Mouse (Mus musculus): ENCODE data around the gene Ephx4. TPM values are rescaled to one million over a fixed set of nuclear protein-coding genes. Genes with fewer than 3 reads are reported as not detected.
"Not testable (repeated sequence)": the region's sequence is repeated elsewhere in the genome, so short reads cannot be mapped to it uniquely, and the experiment has no call there.

Gene Ephx4
- total RNA-seq (2014; fragmentation: Nextera tagmentation): not detected in 2 replicates
- total RNA-seq (2017): not detected in 2 replicates

DNA sequence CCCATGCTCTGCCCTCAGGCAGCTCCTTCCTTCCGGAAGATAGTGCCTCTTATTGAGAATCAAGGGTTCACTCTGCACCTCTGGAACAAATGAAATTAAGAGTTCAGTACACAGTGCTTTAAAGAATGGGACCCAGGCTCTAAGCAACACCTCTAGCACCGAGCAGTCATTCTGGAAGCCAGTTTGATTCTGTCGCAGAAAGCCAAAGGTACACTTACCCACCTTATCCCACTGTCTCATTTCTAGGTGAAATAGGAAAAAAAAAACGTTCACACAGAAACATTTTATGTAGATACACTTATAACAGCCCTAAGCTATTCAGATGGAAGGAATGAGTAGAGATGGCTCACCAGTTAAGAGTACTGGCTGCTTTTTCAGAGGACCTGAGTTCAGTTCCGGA lies at the start of gene Ephx4:
Gene Ephx4 (plus strand): TSS at position 301 of the 400 bp plus-strand sequence.
- no peak for ATAC-seq (replicated peaks; ENCODE audit: low FRiP score, low TSS enrichment, poor library complexity, severe bottlenecking)

DNA sequence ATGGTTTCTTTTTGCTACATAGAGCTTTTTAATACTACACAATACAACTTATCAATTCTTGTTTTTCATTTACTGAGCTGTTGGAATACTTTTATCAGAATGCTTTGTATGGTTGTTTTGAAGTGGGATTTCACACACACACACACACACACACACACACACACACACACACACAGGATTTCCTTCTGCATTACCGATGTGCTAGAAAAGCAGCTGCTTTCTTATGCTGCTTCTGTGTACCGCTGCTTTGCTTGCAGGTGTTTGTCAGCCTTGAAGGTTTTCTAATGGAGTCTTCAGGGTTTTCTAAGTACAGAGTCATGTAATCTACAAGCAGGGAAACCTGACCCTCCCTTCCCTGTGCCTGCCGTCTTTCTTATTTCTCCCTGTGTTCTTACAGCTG lies 48.6 kb upstream of the Ephx4 start:
- ATAC-seq (replicated peaks; ENCODE audit: low FRiP score, low TSS enrichment, poor library complexity, severe bottlenecking): no peak

DNA sequence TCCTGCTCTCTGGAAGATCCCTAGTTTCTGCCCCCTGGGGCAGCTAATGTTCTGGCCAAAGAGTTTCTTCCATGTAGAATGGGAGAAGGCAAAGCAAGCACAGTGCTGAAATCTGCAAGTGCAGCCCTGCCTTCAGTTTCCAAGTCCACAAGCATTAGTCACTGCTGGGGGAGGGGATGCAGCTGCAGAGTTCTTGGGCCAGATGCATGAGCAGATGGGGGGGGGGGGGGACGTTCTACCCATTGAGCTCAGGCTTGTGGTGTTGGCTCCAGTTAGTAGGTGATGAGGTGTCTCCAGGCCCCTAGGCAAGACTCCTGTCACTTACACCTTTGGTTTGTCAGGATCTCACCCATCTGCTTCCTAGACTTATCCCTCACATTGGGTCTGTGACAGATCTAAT lies 46.7 kb upstream of the Ephx4 start:
- ATAC-seq (replicated peaks; ENCODE audit: low FRiP score, low TSS enrichment, poor library complexity, severe bottlenecking): no peak

DNA sequence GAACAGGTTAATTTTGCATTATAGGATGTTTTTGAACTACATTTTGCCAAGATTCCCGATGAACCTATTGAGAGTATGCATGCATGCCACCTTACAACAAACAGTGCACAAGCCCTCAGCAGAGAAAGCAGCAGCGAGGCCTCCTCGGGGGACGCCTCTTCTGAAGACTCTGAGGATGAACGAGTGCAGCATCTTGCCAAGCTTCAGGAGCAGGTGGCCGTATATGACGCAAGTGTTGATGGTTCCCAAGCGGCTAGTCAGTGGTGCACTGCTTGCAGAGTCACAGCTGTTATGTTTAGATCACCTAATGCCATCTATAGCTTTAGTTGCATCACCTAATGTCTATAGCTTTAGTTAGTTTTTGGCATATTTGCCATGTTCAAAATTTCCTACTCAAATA lies 44.8 kb upstream of the Ephx4 start:
- ATAC-seq (replicated peaks; ENCODE audit: low FRiP score, low TSS enrichment, poor library complexity, severe bottlenecking): no peak

DNA sequence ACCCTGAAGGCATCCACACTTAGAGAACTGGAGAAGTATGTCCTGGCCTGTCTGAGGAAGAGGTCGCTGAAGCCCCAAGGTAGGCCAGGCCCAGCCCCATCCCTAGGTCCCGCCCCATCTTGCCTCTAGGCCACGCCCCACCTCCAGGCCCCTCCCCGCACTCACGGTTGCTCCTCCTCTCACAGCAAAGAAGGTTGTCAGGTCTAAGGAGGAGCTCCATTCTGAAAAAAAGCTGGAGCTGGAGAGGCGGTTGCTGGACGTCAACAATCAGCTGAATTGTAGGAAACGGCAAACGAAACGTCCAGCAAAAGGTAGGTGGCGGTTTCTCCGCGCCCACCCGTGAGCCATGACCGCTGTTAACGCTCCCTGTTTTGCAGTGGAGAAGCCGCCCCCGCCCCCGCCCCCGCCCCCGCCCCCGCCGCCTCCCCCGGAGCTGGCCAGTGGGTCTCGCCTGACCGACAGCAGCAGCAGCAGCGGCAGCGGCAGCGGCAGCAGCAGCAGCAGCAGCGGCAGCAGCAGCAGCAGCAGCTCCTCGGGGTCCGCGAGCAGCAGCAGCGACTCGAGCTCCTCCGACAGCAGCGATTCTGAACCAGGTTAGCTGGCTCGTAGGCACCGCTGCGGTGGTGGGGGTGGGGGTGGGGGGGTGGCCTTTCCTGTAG lies 43.0 kb upstream of the Ephx4 start:
- peak; percentile 100 for ATAC-seq (replicated peaks; ENCODE audit: low FRiP score, low TSS enrichment, poor library complexity, severe bottlenecking)

DNA sequence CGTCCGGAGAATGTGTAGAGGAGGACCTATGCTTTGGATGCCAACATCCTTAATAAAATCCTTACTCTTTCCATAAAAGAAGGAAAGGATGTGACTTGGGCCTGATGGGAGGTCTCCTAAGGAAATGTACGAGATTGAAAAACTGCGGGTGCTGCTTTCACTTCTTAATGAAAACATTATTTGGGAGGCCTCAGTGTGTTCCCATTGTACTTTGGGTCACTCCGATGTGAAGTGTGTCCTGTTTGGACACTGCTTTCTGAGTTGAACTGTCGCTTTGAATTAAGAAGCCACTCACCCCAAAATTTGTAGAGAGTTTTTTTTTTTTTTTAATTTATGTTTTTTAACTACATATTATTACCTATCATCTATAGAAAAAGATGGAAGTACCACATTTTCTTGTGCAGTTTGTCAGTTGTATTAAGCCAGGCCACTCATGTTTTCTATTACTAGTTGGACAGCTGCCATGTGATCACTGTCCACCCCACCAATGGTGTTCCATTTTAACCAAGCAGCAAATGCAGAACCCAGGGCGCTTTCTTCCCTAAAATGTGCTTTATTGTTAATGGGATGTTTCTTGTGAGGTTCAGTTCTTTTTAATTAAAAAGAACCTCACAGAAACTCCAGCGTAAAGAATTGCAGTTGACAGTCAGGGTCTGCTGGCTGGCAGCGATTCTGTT lies 42.3 kb upstream of the Ephx4 start:
- ATAC-seq (replicated peaks; ENCODE audit: low FRiP score, low TSS enrichment, poor library complexity, severe bottlenecking): no peak

DNA sequence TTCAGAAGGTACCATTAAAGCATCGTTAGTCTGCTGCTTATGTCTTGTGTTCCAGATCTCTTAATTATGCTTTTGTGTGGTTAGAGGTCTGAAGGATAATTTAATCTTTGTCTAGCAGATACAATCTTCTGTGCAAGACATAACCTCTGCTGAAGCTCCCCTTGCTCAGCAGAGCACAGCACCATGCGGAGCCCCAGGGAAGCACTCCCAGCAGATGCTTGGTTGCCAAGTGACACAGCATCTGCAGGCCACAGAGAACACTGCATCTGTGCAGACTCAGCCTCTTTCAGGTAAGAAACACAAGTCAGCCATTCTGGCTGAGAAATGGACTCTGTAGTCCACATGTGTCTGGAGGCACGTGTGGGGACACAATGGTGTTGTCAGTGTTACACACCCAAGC lies 32.5 kb upstream of the Ephx4 start:
- no peak for ATAC-seq (replicated peaks; ENCODE audit: low FRiP score, low TSS enrichment, poor library complexity, severe bottlenecking)

DNA sequence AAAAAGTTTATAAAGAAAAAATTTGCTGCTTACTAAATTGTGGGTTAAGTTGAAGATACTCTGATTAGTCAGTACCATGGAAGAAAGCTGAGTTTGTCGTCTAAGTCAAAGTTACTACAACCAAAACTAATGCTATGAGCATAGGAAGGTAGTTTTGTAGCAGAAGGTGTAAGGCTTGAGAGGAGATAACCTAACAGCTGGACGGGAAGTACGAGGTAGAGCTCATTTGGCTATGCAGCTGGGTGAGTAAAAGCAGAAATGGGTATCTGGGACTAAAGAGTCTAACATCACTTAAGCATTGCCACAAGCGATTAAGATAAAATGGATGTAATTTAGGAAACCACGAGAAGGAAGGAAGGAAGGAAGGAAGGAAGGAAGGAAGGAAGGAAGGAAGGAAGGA lies 31.2 kb upstream of the Ephx4 start:
- no peak for ATAC-seq (replicated peaks; ENCODE audit: low FRiP score, low TSS enrichment, poor library complexity, severe bottlenecking)

DNA sequence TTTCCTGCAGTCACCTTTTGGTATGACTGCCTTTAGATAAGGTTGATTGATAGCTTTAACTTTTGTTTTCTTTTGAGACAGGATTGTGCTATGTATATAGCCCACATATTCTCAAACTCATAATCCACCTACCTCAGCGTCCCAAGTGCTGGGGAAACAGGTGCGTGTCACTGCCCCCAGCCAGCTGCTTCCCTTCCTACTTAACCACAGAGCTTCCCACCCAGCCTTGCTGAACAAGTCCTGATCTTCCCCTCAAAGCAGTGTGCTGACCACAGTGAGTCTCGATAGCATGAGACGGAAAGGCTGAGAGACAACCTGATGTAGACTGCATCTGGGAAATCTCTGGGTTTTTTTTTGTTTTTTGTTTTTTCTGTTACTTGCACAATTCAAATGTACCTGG lies 29.3 kb upstream of the Ephx4 start:
- ATAC-seq (replicated peaks; ENCODE audit: low FRiP score, low TSS enrichment, poor library complexity, severe bottlenecking): 0 out of 2 replicates have a peak, but pooled peaks have one; percentile 52

DNA sequence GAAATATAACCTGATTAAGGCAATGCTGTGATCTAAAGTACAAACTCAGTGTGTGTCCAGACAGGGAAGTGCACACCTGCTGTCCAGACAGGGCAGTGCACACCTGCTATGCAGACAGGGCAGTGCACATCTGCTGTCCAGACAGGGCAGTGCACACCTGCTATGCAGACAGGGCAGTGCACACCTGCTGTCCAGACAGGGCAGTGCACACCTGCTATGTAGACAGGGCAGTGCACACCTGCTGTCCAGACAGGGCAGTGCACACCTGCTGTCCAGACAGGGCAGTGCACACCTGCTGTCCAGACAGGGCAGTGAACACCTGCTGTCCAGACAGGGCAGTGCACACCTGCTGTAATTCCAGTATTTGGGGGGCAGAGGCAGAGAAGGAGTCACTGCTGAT lies 16.1 kb upstream of the Ephx4 start:
- not testable (repeated sequence) for ATAC-seq (replicated peaks; ENCODE audit: low FRiP score, low TSS enrichment, poor library complexity, severe bottlenecking)

DNA sequence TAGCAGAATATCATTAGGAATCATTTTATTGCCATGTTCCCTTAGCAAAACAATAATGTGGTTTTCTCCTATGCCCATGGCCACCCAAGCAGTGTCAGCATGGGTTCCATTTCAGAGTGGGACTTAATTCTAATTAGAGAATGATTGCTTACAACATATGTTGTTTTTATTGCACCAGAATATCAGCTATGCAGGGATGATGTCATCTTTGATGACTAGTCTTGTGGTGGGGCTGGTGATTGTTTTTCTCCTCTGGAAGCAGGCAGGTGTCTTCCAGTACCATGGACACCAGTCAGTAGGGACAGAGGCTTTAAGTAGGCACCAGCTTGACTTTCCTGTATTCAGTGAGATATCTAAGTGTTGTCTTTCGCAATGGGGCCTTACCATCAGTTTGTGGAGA lies 14.7 kb upstream of the Ephx4 start:
- ATAC-seq (replicated peaks; ENCODE audit: low FRiP score, low TSS enrichment, poor library complexity, severe bottlenecking): no peak

DNA sequence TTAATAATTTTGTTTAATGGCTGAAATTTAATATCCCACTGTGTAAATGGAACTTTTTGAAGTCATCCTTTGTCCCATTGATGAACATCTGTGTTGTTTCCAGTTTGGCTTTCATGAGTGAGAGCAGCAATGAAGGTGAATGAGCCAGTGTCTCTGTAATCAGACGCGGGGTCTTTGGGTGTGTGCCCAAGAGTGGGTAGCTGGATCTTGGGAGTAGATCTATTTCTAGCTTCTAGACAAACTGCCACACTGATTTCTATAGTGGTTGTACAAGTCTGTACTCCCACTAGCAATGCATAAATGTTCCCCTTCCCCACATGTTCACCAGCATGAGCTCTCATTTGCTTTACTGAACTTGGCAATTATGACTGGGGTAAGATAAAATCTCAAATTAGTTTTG lies 13.2 kb upstream of the Ephx4 start:
- no peak for ATAC-seq (replicated peaks; ENCODE audit: low FRiP score, low TSS enrichment, poor library complexity, severe bottlenecking)

DNA sequence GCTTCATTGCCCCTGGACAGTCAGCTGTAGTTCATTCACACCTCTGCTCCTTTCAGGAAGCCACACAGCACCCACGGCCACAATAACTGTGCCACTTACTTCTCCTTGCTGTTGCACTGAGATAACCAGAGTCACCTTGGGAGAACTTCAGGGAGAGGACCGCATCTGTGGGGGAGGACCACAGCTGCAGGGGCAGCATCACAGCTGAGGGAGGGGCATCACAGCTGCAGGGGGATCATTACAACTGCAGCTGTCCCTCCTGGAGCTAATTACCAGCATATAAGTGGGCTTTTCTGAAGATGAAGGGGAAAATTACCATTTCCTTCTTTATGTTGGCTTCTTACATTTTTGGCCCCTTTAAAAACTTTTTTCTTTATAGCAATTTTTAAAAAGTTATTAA lies 8.1 kb upstream of the Ephx4 start:
- ATAC-seq (replicated peaks; ENCODE audit: low FRiP score, low TSS enrichment, poor library complexity, severe bottlenecking): no peak

DNA sequence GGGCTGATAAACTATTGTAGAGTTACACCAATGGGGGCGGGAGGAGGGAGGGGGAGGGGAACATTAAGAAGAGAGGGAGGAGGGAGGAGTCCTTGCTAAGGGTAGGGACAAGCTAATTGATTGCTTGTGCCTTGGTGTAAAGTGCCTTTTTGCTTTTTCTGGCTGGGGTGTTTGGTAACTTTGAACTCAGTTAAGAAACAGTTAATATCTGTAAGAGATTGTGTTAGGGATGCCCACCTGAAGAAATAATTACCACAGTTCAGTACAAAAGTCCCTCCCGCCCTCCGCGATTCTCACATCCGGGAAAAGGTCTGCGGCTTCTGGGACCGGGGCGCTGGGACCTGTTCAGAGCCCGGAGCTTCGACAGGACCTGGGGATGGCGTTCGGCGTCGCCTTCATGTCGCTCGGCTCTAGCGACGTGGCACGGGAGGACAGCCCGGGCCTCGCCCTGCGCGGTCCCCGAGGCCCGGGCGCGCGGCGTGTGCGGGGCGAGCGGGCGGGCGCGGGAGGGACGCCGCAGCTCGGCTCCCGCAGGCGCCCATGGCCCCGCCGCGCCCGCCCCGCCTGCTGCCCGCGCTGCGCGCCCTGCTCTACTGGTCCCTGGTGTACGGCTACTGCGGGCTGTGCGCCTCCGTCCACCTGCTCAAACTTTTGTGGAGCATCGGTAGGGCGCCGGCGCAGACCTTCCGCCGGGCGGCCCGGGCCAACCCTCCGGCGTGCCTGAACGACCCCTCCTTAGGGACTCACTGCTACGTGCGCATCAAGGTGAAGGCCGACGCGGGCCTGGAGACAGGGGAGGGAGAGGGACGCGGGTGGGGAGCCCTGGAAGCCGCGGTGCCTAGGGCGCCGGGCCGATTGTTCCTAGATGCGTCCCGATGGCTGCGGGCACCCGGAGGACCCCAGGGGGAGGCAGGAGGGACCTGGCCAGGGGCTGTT lies 743 bp downstream of the Ephx4 start:
- no peak for ATAC-seq (replicated peaks; ENCODE audit: low FRiP score, low TSS enrichment, poor library complexity, severe bottlenecking)

DNA sequence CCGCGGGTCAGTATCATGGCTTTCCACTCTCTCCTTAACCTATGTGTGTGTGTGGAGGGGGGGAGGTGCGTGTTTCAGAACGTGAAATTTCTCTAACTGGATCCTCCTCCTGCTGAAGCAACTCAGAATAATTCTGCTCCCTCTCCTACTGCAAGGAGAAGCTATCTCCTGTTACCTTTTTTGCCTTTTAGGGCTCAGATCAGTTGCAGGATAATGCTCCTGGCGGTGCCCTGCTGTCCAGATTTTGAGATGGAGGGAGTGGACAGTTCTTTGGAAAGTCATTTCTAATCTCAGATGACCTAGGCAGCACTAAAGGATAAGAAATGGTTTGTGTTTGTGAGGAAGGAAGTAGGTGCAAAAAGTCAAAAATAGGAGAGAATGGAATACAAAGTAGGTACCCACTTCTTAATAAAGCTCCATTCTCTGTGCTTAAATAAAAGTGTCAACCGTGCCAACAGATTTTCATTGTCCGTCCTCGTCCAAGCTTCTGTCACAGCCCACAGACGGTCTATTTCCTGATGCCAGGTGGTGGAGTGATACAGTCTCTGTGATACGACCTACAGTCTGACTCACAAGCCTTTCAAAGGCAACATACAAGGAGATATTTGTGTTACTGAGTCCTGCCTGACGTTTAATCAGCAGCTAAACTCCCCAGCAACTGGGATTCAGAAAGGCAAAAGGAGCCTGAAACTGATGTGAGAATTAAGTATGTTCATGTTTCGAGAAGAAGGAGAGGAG lies 1.6 kb downstream of the Ephx4 start:
- no peak for ATAC-seq (replicated peaks; ENCODE audit: low FRiP score, low TSS enrichment, poor library complexity, severe bottlenecking)

DNA sequence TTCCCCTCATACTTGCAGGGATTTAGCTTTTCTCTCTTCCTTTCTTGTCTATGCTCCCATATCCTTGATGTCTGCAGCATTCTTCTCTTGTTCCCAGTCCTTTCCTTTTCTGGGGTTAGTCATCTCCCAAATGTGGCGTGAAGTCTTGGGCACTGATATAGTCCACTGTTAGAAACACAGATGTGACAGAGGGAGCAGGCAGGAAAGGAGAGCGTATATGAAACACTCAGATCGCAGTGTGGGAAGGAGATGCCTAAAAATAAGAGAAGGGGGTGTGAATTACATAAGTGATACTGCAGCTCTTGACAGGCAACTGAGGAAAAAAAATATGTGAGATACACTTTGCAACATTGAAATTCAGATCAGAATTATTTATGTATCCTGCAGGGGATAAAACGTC lies 2.8 kb downstream of the Ephx4 start:
- no peak for ATAC-seq (replicated peaks; ENCODE audit: low FRiP score, low TSS enrichment, poor library complexity, severe bottlenecking)

DNA sequence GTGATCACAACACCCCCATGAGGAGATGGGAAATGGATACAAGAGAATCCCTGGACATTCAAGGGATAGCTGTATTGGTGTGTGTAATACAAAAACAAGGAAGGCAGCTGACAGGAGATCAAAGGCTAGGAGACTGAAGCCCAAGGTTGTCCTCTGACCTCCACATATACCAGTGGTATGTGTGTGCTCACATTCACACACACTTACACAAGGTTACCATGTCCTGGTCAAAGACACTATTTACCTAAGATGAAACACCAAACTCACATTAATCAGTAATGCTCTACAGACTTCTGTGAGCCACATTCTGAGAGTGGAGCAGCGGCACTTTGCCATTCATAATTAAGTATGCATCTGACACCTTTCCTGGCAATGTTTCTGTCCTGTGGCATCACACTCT lies 7.8 kb downstream of the Ephx4 start:
- ATAC-seq (replicated peaks; ENCODE audit: low FRiP score, low TSS enrichment, poor library complexity, severe bottlenecking): no peak

DNA sequence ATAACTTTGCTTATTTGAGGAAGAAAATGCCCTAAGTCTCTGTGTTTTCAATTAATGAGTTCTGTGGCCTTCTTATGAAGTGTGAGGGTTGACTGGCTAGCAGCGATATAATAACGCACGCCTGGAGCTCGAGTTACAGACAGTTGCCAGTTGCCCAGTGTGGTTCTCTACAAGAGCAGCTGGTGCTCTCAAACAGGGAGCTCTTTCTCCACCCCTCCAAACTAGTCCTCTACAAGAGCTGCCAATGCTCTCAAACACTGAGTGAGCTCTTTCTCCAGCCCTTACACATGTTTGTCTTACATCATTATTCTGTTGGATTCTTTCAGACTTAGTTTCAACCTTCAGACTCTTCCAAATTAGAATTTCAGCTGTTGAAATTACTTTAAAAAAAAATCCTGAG lies 8.8 kb downstream of the Ephx4 start:
- ATAC-seq (replicated peaks; ENCODE audit: low FRiP score, low TSS enrichment, poor library complexity, severe bottlenecking): no peak

DNA sequence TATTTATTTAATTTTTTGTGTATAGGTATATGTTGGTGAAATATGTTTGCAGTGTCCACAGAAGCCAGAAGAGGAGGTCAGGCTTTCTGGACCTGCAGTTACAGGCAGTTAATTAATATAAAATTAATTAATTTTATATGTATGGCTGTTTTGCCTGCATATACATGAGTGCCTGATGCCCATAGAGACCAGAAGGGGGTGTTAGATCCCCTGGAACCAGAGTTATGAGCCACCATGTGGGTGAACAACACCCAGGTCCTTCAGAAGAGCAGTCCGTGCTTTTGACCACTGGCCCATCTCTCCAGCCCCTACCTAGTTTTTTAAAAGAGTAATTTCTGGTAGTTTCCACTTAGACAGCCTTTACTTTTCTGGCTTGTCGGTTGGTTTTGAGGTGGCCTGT lies 9.7 kb downstream of the Ephx4 start:
- no peak for ATAC-seq (replicated peaks; ENCODE audit: low FRiP score, low TSS enrichment, poor library complexity, severe bottlenecking)

DNA sequence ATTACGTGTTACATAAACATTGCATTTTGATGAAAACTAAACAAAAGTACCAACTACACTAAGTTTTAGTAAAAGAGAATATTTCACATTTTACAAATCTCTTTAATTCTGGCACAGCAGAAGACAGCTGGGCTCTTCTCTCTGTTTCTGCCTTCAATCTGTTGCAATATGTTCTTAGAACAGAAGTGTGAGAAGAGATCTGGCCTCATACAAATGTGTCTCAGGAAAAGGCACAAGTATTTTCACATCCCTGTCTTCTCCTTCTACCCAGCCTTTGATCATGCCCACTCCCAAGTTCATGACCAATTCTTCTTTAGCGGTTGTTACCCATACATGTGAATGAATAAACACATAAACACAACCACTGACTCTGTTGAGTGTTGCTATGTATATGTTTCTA lies 12.6 kb downstream of the Ephx4 start:
- ATAC-seq (replicated peaks; ENCODE audit: low FRiP score, low TSS enrichment, poor library complexity, severe bottlenecking): no peak

Data from megakaryocyte-erythroid progenitor cell, adult 5-6 weeks (primary cell).